Mouse (Mus musculus): ENCODE measurements around the gene Wscd2.
A peak's percentile ranks its signal among the peaks of the same experiment; 100 is the strongest.

Wscd2 gene

GRCm38 (mm10) chr5:113490033-113490432 is at the start of gene Wscd2:
TSS of gene Wscd2 (plus strand) at chr5:113490333.
- DNase-seq = no peak

DNA sequence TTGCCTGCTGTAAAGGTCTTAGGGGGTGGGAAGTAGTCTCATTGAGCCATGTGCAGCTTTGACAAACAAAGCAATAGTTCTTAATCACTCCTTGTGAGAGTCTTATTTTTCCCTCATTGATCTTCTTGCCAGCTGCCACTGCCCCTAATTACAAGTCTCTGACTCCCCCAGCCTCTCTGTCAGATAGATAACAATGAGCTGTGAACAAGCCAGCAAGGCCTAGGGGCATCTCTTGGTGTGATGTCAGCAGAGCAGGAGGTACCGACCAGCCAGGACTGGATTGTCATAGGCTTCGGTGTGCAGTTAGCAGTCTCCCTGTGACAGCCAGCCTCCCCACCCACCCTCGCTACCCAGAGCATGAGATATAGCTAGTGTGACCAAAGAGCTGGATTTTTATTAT is 48.0 kb upstream of the Wscd2 start:
- no peak for DNase-seq

GRCm38 (mm10) chr5:113448023-113448734 is 42.0 kb upstream of the Wscd2 start:
- no peak for DNase-seq

GRCm38 (mm10) chr5:113449336-113449735 is 40.8 kb upstream of the Wscd2 start:
- no peak for DNase-seq

DNA sequence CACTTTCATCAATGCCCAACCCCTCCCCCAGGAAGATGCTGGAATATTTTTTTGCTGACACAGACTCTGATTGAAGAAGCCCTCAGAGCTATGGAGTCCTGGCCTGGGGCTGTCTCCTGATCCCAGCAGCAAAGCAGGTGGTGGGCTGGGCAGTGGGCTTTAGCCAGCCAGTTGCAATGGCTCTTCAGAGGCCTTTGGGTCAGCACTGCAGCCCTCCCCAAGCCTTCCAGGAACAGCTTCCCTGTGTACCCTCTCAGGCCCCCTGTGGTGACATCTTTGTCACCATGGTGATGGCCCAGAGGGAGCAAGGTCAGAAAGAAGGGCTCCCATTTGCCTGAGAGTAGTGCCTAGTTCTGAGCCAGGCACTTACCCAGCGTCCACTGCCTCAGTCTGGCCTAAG is 37.4 kb upstream of the Wscd2 start:
- no peak for DNase-seq

GRCm38 (mm10) chr5:113453356-113453755 is 36.8 kb upstream of the Wscd2 start:
- DNase-seq = no peak

DNA sequence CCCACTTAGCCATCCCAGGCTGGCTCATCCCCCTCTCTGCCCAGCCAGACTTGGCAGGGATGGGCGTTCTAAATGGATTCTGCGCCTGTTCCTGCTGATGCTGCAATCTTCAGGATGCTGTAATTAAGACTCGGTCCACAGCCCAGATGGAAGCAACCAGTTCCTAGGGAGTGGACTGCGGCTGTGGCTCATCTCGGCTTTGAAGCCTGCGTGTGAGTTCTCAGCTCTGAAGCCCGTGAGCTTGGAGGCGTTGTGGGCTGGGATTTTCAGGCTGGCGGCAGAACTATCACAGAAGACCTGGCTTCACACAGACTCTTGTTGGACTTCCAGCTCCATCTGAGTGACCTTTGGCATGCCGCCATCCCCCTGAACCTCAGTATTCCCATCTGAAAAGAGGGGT is 34.1 kb upstream of the Wscd2 start:
- DNase-seq = peak; percentile 36 to 37

DNA sequence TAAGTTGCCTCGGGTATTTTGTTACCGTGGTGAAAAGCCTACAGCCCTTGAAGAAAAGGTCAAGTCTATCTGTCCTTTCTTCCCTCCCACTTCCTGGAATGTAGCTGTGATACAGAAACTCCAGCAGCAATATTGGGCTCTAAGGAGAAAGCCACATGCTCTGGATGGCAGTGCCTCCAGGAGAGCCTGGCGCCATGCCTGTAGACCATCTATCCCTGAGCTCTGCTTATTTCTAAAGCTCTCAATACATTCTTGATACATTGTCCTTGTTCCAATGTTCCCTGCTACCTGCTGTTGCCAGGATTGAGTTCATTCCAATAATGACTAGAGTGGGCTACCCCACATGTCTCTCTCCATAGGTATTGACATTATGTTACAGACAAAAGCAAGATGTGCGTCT is 33.4 kb upstream of the Wscd2 start:
- peak in 1 of 2 experiments; percentile 41 for DNase-seq

DNA sequence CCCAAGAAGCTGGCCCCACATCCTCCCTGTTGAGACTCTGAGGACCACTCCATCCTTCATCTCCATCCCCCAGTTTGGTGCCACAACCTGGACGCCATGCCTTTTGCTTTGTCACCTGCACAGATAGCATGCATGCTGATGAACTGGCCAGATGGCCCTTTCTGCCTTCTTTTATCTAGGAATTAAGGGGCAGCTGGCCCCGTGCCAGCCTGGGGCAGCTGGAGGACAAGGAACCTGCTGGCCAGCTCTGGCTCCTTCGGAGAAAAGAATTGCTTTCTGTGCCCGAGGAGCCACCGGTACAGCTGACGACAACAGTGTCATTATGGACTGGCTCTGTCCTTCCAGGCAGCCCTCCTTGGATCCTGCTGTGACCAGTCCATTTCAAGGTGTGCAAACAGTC is 32.9 kb upstream of the Wscd2 start:
- DNase-seq = peak; percentile 49 to 70

GRCm38 (mm10) chr5:113459942-113460341 is 30.2 kb upstream of the Wscd2 start:
- no peak for DNase-seq

- DNase-seq = peak; percentile 34 to 51
These were observed 28.6 kb upstream of the Wscd2 start for GRCm38 (mm10) chr5:113461582-113461981.

- DNase-seq = peak; percentile 56 to 67
These were observed 28.0 kb upstream of the Wscd2 start for GRCm38 (mm10) chr5:113461998-113462625.

GRCm38 (mm10) chr5:113464731-113465130 is 25.4 kb upstream of the Wscd2 start:
- DNase-seq = peak in 1 of 2 experiments; percentile 69

DNA sequence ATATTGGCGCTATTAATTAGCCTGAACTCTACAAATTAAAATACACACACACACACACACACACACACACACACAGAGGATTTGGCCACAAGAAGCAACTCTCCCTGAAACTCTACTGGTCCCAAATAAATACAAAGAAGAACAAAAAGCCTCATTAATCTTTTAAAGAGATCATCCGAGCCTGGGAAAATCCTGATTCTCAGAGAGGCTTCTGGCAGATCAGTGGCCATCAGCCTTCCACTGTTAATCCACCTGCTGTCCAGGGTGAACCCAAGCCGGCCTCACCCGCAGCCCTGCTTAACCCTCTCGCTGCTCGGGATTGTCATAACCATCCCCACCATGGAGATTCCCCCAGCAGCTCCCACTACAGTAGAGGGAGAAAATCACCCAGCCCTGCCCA is 23.6 kb upstream of the Wscd2 start:
- no peak for DNase-seq

GRCm38 (mm10) chr5:113467072-113467471 is 23.1 kb upstream of the Wscd2 start:
- DNase-seq = no peak

DNA sequence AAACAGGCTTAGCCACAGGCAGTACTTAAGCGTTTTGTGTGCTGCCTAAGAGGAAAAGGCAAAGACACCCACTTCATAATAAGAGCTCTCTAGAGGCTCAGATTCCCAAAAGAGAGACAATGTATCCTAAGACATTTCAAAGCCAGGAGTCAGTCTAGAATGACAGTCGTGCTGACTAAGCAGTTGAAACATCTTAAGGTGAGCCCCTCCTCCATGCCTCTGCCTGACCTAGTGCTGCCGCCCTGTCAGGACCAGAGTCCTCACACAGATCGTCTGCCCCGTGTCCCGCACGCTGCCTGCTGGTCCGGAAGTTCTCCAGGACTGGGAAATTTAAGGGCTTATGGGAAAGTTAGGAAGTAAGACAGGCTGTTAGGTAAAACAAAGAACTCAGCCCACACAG is 22.4 kb upstream of the Wscd2 start:
- DNase-seq = no peak

GRCm38 (mm10) chr5:113468625-113469024 is 21.5 kb upstream of the Wscd2 start:
- no peak for DNase-seq

DNA sequence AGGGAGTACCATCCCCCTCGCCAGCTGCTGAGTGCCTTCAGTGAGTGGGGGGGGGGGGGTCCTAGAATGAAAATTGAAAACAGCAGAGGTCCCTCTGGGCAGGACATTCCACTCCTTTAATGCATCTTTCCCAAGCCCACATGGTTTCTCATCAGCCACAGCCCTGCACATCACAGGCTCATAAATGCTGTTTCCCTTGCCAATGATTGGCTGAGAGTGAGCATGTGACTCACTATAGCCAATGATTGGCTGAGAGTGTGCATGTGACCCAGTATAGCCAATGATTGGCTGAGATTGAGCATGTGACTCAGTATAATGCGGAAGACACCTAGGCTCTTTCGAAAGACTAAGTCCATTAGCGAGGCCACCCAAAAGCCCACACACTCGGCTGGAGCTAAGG is 20.9 kb upstream of the Wscd2 start:
- no peak for DNase-seq

DNA sequence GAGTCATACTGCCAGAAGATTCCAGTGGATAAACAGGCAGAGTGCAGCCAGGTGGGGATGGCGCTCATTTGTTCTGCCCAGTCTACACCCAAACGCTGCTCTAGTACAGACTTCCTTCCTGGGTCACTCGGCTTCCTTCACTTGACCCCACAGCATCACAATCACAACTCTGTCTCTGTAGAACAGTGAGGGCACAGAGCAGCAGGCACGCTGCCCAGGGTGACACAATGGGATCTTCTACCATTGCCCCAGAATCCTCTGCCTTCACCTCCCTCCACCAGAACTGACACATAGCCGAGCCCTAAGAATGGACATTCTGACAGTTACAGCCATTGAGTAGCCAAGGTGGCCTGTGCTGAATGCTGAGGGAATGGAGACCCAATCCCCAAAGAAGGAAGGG is 20.3 kb upstream of the Wscd2 start:
- DNase-seq = no peak

DNA sequence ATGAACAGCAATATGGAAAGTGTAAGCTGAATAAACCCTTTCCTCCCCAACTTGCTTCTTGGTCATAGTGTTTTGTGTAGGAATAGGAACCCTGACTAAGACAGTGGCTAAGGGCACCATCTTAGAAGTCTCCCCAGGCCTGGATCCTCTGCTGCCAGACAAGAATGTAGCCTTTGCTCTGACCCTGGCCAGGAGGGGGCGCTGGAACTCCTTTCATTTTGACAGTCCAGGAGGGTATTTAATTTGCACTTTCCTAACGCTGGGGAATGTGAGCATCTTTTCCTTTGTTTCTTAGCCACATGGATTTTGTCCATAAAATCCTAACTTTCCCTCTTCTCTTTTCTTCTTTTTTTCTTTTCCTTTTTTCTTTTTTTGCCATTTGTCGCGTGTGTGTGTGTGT is 18.7 kb upstream of the Wscd2 start:
- peak; percentile 79 to 89 for DNase-seq

DNA sequence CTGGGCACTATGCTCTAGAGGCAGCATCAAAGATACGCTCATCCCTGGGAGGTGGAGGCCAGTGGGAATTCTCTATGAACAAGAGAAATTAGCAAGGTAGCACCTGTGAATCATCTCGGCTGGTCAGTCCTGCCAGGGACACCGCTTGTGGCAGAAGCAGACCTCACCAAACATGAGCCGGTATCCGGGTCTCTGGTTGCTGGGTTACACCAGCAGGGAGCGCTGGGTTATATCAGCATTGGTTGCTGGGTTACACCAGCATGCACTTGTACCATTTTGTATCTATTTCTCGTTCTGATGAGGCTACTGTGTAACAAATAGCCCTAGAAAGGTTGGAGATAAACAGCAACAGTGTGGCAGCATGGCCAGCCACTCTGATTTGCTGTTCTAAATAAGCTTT is 17.8 kb upstream of the Wscd2 start:
- DNase-seq = peak in 1 of 2 experiments; percentile 55

DNA sequence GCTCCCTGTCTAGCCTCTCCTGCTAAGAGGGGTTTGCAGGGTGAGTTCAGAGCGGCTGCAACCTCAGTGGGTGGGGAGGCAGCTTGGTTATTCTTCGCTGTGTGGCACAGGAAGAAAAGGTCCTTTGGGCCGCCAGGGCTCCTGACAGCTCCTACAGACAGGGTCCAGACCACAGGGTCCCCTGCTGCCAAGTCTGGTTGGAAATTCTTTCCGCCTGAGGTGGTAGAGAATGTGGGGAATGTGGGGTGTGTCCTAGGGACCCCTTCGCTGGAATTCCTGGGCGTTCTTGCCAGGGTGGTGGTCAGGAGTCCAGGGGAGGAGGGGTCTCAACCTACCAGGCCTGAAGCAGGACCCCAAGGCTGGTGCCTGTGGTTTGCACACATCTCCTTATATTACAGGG is 13.3 kb upstream of the Wscd2 start:
- no peak for DNase-seq

DNA sequence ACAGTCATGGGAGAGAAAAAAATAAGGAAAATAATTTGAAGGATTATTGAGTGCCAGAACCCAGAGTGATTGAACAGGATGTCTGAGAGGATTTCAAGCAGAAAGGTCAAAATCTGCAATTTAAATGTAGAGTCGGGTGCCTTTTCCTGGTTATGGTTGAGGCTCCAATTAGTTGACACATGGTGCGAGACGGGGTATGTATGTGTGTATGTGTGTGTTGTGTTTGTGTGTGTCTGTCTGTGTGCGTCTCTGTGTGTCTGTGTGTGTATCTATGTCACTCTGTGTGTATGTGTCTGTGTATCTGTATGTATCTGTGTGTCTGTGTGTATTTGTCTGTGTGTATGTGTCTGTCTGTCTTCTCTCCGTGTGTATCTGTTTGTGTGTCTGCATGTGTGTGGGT is 11.1 kb upstream of the Wscd2 start:
- no peak for DNase-seq

DNA sequence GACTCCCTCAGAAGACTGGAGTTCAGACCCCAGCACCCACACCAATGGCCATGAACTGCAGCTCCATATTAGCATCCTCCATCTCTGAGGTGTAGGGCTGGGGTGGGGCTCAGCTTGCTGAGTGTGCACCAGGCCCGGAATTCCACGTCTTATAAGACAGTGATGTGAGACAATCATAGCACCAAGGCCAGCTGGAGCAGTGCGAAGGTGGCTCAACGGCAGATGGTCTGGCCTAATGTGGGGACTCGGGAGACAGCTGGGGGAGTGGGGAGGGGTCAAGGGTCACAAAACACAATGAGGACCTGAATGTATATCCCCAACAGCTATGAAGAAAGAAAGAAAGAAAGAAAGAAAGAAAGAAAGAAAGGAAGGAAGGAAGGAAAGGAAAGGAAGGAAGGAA is 9.7 kb upstream of the Wscd2 start:
- no peak for DNase-seq
